10 mouse cellular contexts compared by ENCODE assay signal in the genomic region with DNA sequence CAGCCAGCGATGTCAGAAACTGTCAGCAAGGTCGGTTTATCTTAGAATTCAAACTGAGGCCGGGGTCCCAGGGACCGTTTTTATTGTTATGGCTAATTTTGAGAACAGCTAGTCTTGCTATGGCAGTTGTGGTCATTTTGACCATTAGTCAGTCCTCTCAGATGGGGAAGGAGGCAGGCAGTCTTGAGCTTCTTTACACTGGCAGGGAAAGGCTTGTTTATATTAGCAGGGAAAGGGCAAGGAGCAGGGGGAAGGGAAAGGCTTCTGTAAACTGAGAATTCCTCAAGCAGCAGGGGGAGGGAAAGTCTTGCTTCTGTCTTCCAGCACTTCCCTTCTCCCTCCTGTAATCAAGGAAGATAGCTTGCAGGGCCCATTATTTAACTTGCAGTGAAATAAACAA. TPM values are rescaled to one million over a fixed set of nuclear protein-coding genes. Genes with fewer than 3 reads are reported as not detected.
A peak's percentile ranks its signal among the peaks of the same experiment; 100 is the strongest.
DNase-seq lines count a peak whose midpoint lies in the region; ATAC-seq and TF ChIP-seq lines count a peak whose summit lies in the region.
"Not testable (repeated sequence)": the region's sequence is repeated elsewhere in the genome, so short reads cannot be mapped to it uniquely, and the experiment has no call there.
"Had no signal": no experiment of that assay in that cellular context is flagged by ENCODE, and none has a peak within 500 bp of the region (broad histone marks: within the 10 kb centered on the region; RNA-seq: fewer than 3 reads in every experiment).

No protein-coding gene starts in this region.

- not testable (repeated sequence) for H3K9ac ChIP-seq in embryonic facial prominence, embryonic 12.5 days
- H3K9ac ChIP-seq in hindbrain, postnatal 0 days (replicated peaks; ENCODE audit: low read length) = peak overlapping the region; percentile 59; the same call in 1 of the 2 replicates
- peak overlapping the region; percentile 71; the same call in 1 of the 2 replicates for H3K9ac ChIP-seq in midbrain, embryonic 16.5 days (ENCODE audit: low read depth, low read length)

- not testable (repeated sequence) for ATAC-seq in embryonic facial prominence, embryonic 12.5 days (ENCODE audit: insufficient number of reproducible peaks, insufficient read depth, low FRiP score, low TSS enrichment); hindbrain, postnatal 0 days; midbrain, embryonic 16.5 days

- not testable (repeated sequence) for H3K36me3 ChIP-seq in embryonic facial prominence, embryonic 12.5 days; hindbrain, postnatal 0 days (ENCODE audit: insufficient read depth, low read length); midbrain, embryonic 16.5 days (ENCODE audit: control insufficient read depth, insufficient read depth, low read length)

- not testable (repeated sequence) for H3K27me3 ChIP-seq in embryonic facial prominence, embryonic 12.5 days; hindbrain, postnatal 0 days (ENCODE audit: insufficient read depth, low read length); midbrain, embryonic 16.5 days (ENCODE audit: control insufficient read depth, insufficient read depth, low read depth, low read length)

- peak overlapping the region; percentile 50 for H3K4me2 ChIP-seq in embryonic facial prominence, embryonic 12.5 days (replicated peaks)
- peak overlapping the region; percentile 54 for H3K4me2 ChIP-seq in hindbrain, postnatal 0 days (ENCODE audit: low read depth, low read length)
- peak overlapping the region; percentile 62 for H3K4me2 ChIP-seq in midbrain, embryonic 16.5 days (ENCODE audit: low read length)

- TF ChIP-seq CTCF in hindbrain, postnatal 0 days (IDR thresholded peaks at IDR 0.05; ENCODE audit: low read depth) = not testable (repeated sequence)

- WGBS in embryonic facial prominence, embryonic 12.5 days = 3% methylated on average over 4 of the region's 4 CpGs
- 3% methylated on average over 4 of the region's 4 CpGs for WGBS in hindbrain, postnatal 0 days
- WGBS in midbrain, embryonic 16.5 days = 5% methylated on average over 4 of the region's 4 CpGs

- not testable (repeated sequence) for H3K4me1 ChIP-seq in embryonic facial prominence, embryonic 12.5 days; hindbrain, postnatal 0 days (ENCODE audit: insufficient read depth, low read length); midbrain, embryonic 16.5 days (ENCODE audit: control insufficient read depth, insufficient read depth, low read length)

- not testable (repeated sequence) for H3K9me3 ChIP-seq in embryonic facial prominence, embryonic 12.5 days; hindbrain, postnatal 0 days (ENCODE audit: low read length); midbrain, embryonic 16.5 days (replicated peaks; ENCODE audit: control insufficient read depth, low read length, poor library complexity, severe bottlenecking)

- not testable (repeated sequence) for H3K27ac ChIP-seq in embryonic facial prominence, embryonic 12.5 days
- H3K27ac ChIP-seq in hindbrain, postnatal 0 days = peak overlapping the region; percentile 58; the same call in 1 of the 2 replicates
- peak overlapping the region; percentile 44; the same call in 1 of the 2 replicates for H3K27ac ChIP-seq in midbrain, embryonic 16.5 days (ENCODE audit: low read length)

- DNase-seq in adrenal gland, adult (ENCODE audit: inconsistent age in 2 of 2, low spot score in 1 of 2) = peak; percentile 20 to 73
- DNase-seq in heart, adult 11 months = peak; percentile 82
- peak; percentile 19 for DNase-seq in hindbrain, postnatal 0 days (ENCODE audit: low spot score)
- DNase-seq in layer of hippocampus, adult 9-10 months (ENCODE audit: low spot score) = peak; percentile 2
- peak; percentile 15 to 41 for DNase-seq in lung, adult 18-20 months
- peak; percentile 67 for DNase-seq in yolk sac, embryonic 10.5 days (ENCODE audit: low spot score)

- peak overlapping the region; percentile 52 for H3K4me3 ChIP-seq in embryonic facial prominence, embryonic 12.5 days
- H3K4me3 ChIP-seq in hindbrain, postnatal 0 days (ENCODE audit: low read length) = peak overlapping the region; percentile 55
- H3K4me3 ChIP-seq in midbrain, embryonic 16.5 days (ENCODE audit: low read depth, low read length) = peak overlapping the region; percentile 40

RNA-seq across cellular contexts. Expression of a gene that starts 0.7 kb away (rescaled TPM):
- 8.7 and 9.8 TPM in 2 replicates for polyA plus RNA-seq in embryonic facial prominence, embryonic 12.5 days (2016; fragmentation: Nextera tagmentation; extraction: Ambion mirVana)
- 0.68 and 1.6 TPM in 2 replicates for total RNA-seq in hindbrain, postnatal 0 days (2014; rRNA removed)
- polyA plus RNA-seq in hindbrain, postnatal 0 days (2015; fragmentation: Nextera tagmentation; extraction: Ambion mirVana) = 5.1 and 5.7 TPM in 2 replicates
- 8.1 and 8.4 TPM in 2 replicates for polyA plus RNA-seq in midbrain, embryonic 16.5 days (2015; fragmentation: Nextera tagmentation; extraction: Ambion mirVana)

RNA-seq across cellular contexts. Expression of a gene that starts 33.6 kb away (rescaled TPM):
- polyA plus RNA-seq in embryonic facial prominence, embryonic 12.5 days (2016; fragmentation: Nextera tagmentation; extraction: Ambion mirVana) = not detected in 2 replicates
- total RNA-seq in hindbrain, postnatal 0 days (2014; rRNA removed) = not detected in 2 replicates
- polyA plus RNA-seq in hindbrain, postnatal 0 days (2015; fragmentation: Nextera tagmentation; extraction: Ambion mirVana) = not detected in 2 replicates
- 0.05 TPM in 1 of 2 replicates, not detected in the other for polyA plus RNA-seq in midbrain, embryonic 16.5 days (2015; fragmentation: Nextera tagmentation; extraction: Ambion mirVana)
- total RNA-seq: heart, adult 18-20 months; left cerebral cortex, postnatal 10 days had no signal

RNA-seq across cellular contexts. Expression of a gene that starts 50.9 kb away (rescaled TPM):
- 4.4 TPM in 2 replicates for polyA plus RNA-seq in embryonic facial prominence, embryonic 12.5 days (2016; fragmentation: Nextera tagmentation; extraction: Ambion mirVana)
- total RNA-seq in hindbrain, postnatal 0 days (2014; rRNA removed) = 0.50 and 1.2 TPM in 2 replicates
- polyA plus RNA-seq in hindbrain, postnatal 0 days (2015; fragmentation: Nextera tagmentation; extraction: Ambion mirVana) = 2.0 TPM in 2 replicates
- polyA plus RNA-seq in midbrain, embryonic 16.5 days (2015; fragmentation: Nextera tagmentation; extraction: Ambion mirVana) = 2.4 and 3.3 TPM in 2 replicates

Comparison
In these comparisons a context has a peak if more than half of its experiments do, and no peak if none do; other contexts are left out.
1. DNase-seq: peak in every context shown above with its lines; median percentile 82 in heart, adult 11 months; 67 in yolk sac, embryonic 10.5 days; 46 in adrenal gland, adult; 28 in lung, adult 18-20 months; 19 in hindbrain, postnatal 0 days; 2 in layer of hippocampus, adult 9-10 months.